Mouse (Mus musculus) liver, adult 2 months (tissue): ENCODE measurements around the gene Tdrd9. TPM values are rescaled to one million over a fixed set of nuclear protein-coding genes. Genes with fewer than 3 reads are reported as not detected.

Experiments used
- DNase-seq: peaks from one replicate; pipeline ENCODE4 v3.0.0-alpha.2; 2011; ENCODE audit warnings: low read depth, low spot score; ENCODE audit errors: extremely low read depth
- H3K27ac ChIP-seq: fragments of 200-500 bp; replicated peaks from 2 replicates; pipeline ENCODE4 v1.5.1; 2012; ENCODE audit warnings: low read depth, mild to moderate bottlenecking, control low read depth, inconsistent platforms, low read length; ENCODE audit not compliant: insufficient read depth
- H3K27me3 ChIP-seq: fragments of 200-500 bp; 2 replicates; pipeline ENCODE4 v1.6.1; 2012; ENCODE audit warnings: mild to moderate bottlenecking, moderate library complexity, low read length, inconsistent platforms; ENCODE audit not compliant: control insufficient read depth, insufficient read depth
- H3K36me3 ChIP-seq: fragments of 200-500 bp; 2 replicates; pipeline ENCODE4 v1.6.1; 2012; ENCODE audit warnings: low read length, inconsistent platforms; ENCODE audit not compliant: control insufficient read depth, insufficient read depth
- H3K4me1 ChIP-seq: fragments of 200-500 bp; 2 replicates; pipeline ENCODE4 v1.6.1; 2011; ENCODE audit warnings: low read length; ENCODE audit not compliant: control insufficient read depth, insufficient read depth
- H3K4me3 ChIP-seq: fragments of 200-500 bp; 2 replicates; pipeline ENCODE4 v1.5.1; 2011; ENCODE audit warnings: low read depth, mild to moderate bottlenecking, control low read depth, low read length, moderate library complexity; ENCODE audit not compliant: insufficient read depth
- H3K79me2 ChIP-seq: fragments of 200-500 bp; 2 replicates; pipeline ENCODE4 v1.6.1; 2012; ENCODE audit warnings: inconsistent platforms, mild to moderate bottlenecking, low read length, moderate library complexity; ENCODE audit not compliant: control insufficient read depth, insufficient read depth
- H3K9ac ChIP-seq: fragments of 200-500 bp; 2 replicates; pipeline ENCODE4 v1.6.1; 2012; ENCODE audit warnings: low read depth, mild to moderate bottlenecking, control low read depth, inconsistent platforms, low read length
- CTCF ChIP-seq: fragments of 200-500 bp; IDR thresholded peaks from 2 replicates; pipeline ENCODE4 v1.5.1; 2011; ENCODE audit warnings: low read depth, low read length, control low read depth
- POLR2A ChIP-seq: fragments of 200-500 bp; IDR thresholded peaks from 2 replicates; pipeline ENCODE4 v1.6.1; 2011; ENCODE audit warnings: low read length, control low read depth; ENCODE audit not compliant: insufficient read depth; ENCODE audit errors: extremely low read depth
- WGBS: fragments of 180-500 bp; shearing (Covaris S2); methylation state at CpG from one replicate; pipeline ENCODE4 v1.1.7; 2018; 5-methylcytosine and 5-hydroxymethylcytosine counted together
- polyA plus RNA-seq: library from polyadenylated mRNA; depleted of rRNA; stranded (reverse); fragments of >200 nt; gene quantifications from 2 replicates; pipeline ENCODE4 v1.2.3, GENCODE M21; 2012
- total RNA-seq: library from RNA; depleted of rRNA; stranded (reverse); fragments of >200 nt; gene quantifications from 2 replicates; pipeline ENCODE4 v1.2.3, GENCODE M21; 2014

The Tdrd9 gene
- total and polyA plus RNA-seq, 2 experiments: not detected

DNA sequence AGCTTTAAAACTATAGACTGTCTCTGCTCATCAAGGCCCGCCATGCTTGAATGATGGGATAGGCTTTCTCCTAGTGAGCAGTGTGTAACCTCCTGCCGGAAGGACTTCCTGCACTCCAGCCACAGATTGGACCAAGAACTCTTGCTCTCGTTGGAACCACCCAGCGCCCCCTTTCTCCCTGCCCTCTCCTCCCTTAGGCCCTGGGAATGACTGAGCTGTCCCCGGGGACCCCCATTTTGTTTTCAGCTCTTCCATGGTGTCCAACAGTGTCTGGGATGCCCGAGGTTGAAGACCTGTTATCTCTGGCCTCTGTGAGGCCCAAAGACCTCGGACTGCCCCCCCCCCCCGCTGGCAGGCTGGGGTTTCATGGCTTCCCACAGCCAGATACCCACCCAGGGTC, 108.6 kb downstream of the Tdrd9 start:
- Histone ChIP-seq H3K4me3 (no peak overlapping the region), H3K27ac (no peak overlapping the region), H3K27me3 (no peaks in the 10 kb centered on the region), H3K4me1 (no peaks in the 10 kb centered on the region), H3K36me3 (no peaks in the 10 kb centered on the region), H3K9ac (no peak overlapping the region), H3K79me2 (no peaks in the 10 kb centered on the region)
- no peak for DNase-seq
- 75% methylated on average over 8 of the region's 8 CpGs for WGBS
- TF ChIP-seq CTCF (no peak), POLR2A (no peak)

GRCm38 (mm10) chr12:112080911-112081310, 109.6 kb downstream of the Tdrd9 start:
- no peaks in the 10 kb centered on the region for H3K4me1 ChIP-seq
- TF ChIP-seq POLR2A: no peak
- no peak for TF ChIP-seq CTCF
- H3K9ac ChIP-seq: no peak overlapping the region
- H3K27me3 ChIP-seq: no peaks in the 10 kb centered on the region
- no peak overlapping the region for H3K27ac ChIP-seq
- 91% methylated on average over 4 of the region's 4 CpGs for WGBS
- DNase-seq: no peak
- no peak overlapping the region for H3K4me3 ChIP-seq
- H3K36me3 ChIP-seq: no peaks in the 10 kb centered on the region
- no peaks in the 10 kb centered on the region for H3K79me2 ChIP-seq

GRCm38 (mm10) chr12:112082241-112082640, 110.9 kb downstream of the Tdrd9 start:
- TF ChIP-seq POLR2A: no peak
- TF ChIP-seq CTCF: no peak
- WGBS: 8% methylated on average over 1 of the region's 1 CpGs
- no peaks in the 10 kb centered on the region for H3K27me3 ChIP-seq
- no peak for DNase-seq
- H3K4me3 ChIP-seq: no peak overlapping the region
- H3K36me3 ChIP-seq: no peaks in the 10 kb centered on the region
- no peak overlapping the region for H3K27ac ChIP-seq
- no peak overlapping the region for H3K9ac ChIP-seq
- H3K79me2 ChIP-seq: no peaks in the 10 kb centered on the region
- H3K4me1 ChIP-seq: no peaks in the 10 kb centered on the region

DNA sequence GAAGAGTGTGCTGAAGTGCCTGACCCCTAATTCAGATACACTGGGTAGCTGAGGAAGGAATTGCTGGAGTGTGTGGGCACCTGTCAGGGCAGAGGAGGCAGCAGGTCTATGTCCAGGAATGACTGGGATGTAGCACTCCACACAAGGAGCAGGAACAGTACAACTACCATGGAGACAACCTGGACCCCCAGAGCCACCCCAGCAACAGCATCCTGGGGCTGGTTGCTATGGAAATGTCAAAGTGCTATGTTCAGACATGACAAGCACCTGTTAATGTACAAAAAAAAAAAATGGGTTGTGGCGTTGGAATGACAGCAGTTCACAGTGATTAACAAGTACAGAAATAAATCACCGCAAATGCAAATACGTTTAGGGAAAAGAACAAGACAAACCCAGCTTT, 114.9 kb downstream of the Tdrd9 start:
- TF ChIP-seq CTCF (no peak), POLR2A (no peak)
- Histone ChIP-seq H3K9ac (no peak overlapping the region), H3K4me1 (no peaks in the 10 kb centered on the region), H3K4me3 (no peak overlapping the region), H3K27me3 (no peaks in the 10 kb centered on the region), H3K27ac (no peak overlapping the region), H3K36me3 (no peaks in the 10 kb centered on the region), H3K79me2 (no peaks in the 10 kb centered on the region)
- no peak for DNase-seq
- WGBS: 96% methylated on average over 3 of the region's 3 CpGs

GRCm38 (mm10) chr12:112086726-112087125, 115.4 kb downstream of the Tdrd9 start:
- DNase-seq: no peak
- Histone ChIP-seq H3K79me2 (no peaks in the 10 kb centered on the region), H3K4me1 (no peaks in the 10 kb centered on the region), H3K27ac (no peak overlapping the region), H3K36me3 (no peaks in the 10 kb centered on the region), H3K27me3 (no peaks in the 10 kb centered on the region), H3K4me3 (no peak overlapping the region), H3K9ac (no peak overlapping the region)
- 84% methylated on average over 6 of the region's 6 CpGs for WGBS
- TF ChIP-seq CTCF (no peak), POLR2A (no peak)

DNA sequence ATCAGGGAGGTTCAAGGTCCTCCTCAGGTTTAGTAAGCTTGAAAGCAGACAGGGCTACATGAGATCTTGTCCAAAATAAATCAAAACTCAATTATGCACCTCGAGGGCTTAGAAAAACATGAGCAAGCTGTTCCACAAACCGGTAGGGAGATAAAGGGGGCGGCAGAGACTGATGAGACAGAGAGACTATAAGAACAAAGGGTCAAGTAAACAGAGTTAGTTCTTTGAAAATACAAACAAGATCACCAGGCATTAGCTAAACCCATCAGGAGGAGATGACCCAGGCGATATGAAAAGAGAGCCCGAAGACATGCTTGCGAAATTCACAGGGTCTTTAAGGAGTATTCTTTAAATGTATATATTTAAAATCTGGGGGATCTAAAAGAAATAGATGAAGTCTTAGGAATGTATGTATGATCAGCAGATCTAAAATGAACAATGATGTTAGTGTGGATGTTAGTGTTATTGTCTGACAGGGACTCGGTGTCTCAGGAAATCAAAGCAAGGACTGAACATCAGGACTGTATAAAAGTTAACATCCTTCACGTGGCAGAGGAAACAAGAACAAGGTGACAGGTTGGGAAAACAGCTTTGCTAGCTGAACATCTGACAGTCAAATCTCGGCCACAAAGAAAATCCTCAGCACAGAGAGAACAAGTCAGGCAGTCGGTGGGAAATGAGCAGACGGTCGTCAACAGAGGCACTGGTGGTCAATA, 117.4 kb downstream of the Tdrd9 start:
- H3K4me1 ChIP-seq: no peaks in the 10 kb centered on the region
- H3K4me3 ChIP-seq: no peak overlapping the region
- no peaks in the 10 kb centered on the region for H3K79me2 ChIP-seq
- no peaks in the 10 kb centered on the region for H3K36me3 ChIP-seq
- H3K27ac ChIP-seq: no peak overlapping the region
- TF ChIP-seq CTCF (no peak), POLR2A (no peak)
- no peak for DNase-seq
- 60% methylated on average over 12 of the region's 12 CpGs for WGBS
- H3K27me3 ChIP-seq: no peaks in the 10 kb centered on the region
- no peak overlapping the region for H3K9ac ChIP-seq
